Mouse (Mus musculus): ENCODE data around the gene Cmpk1.

DNA sequence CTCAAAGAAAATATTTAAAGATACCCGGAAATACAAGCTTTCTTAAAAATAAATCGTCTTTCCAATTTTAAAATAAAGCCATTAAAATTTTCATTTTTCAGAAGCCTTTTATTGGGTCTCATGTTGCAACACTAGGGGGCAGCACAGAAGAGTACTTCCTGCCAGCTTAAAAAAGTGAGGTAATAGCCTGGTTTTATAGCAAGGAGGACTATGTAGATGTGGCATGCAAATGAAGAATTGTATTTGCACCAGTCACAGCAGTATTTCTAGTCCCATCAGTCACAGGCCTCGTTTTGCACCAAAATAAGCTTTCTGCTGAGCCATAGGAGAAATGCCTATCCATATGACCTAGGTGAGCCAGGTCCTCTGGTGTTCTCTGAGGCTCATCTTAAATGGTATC, 10.0 kb upstream of the Cmpk1 start:
- TF ChIP-seq CTCF (IDR thresholded peaks at IDR 0.05; ENCODE audit: low read depth, low read length) (peak; percentile 31; the same call in 1 of the 2 replicates), POLR2A (IDR thresholded peaks at IDR 0.05; ENCODE audit: extremely low read depth, insufficient read depth, low read length) (no peak)

Measured in liver, adult 2 months (tissue).